Mouse (Mus musculus): ENCODE measurements around the gene Ip6k1.

DNA sequence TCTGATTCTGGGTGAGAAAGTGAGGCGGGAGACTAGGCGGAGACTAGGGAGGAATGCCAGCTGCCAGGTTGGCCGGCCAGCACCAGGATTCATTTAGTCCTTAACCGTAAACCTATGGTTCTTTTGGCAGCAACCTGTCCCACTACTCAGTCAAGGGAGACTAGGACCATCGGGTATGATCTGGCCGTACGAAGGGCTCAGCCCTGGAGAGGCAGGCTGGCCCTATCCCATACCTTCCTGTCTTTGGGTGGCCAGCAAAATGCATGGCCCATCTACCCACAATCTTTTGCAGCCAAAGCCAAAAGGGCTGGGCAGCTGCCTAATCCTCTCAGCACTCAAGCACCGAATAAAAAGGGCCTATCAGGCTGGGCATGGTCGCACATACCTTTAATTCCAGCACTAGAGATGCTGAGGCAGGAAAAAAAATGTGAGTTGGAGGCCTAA lies 70.2 kb downstream of the Ip6k1 start:
- TF ChIP-seq CTCF (IDR thresholded peaks at IDR 0.05 in 2 of 3, conservative IDR thresholded peaks at IDR 0.05 in 1 of 3; ENCODE audit: control insufficient read depth in 1 of 3, insufficient read depth in 1 of 3, low read depth in 2 of 3, low read length in 3 of 3, poor library complexity in 1 of 3, severe bottlenecking in 1 of 3) (no peak), EP300 (IDR thresholded peaks at IDR 0.05; ENCODE audit: low read depth in 1 of 2, low read length in 2 of 2) (no peak), MYC (IDR thresholded peaks at IDR 0.05; ENCODE audit: low read depth, low read length) (no peak), ZMIZ1 (IDR thresholded peaks at IDR 0.05; ENCODE audit: low read depth, low read length) (no peak), TBP (IDR thresholded peaks at IDR 0.05; ENCODE audit: low read depth, low read length) (no peak)

All from MEL (cell line).